Mouse (Mus musculus) heart, adult 2 months (tissue): ENCODE measurements around the gene Zfp984.

ENCODE experiments used
- CTCF ChIP-seq: fragments of 200-600 bp; IDR thresholded peaks from 2 replicates; pipeline ENCODE4 v1.8.1; 2022; ENCODE audit warnings: antibody characterized with exemption, mild to moderate bottlenecking, moderate library complexity
- EP300 ChIP-seq: fragments of 200-500 bp; IDR thresholded peaks from 2 replicates; pipeline ENCODE4 v1.6.1; 2011; ENCODE audit warnings: low read depth, low read length, control low read depth; ENCODE audit not compliant: insufficient read depth
- POLR2A ChIP-seq: fragments of 200-500 bp; IDR thresholded peaks from 2 replicates; pipeline ENCODE4 v1.6.1; 2011; ENCODE audit warnings: mild to moderate bottlenecking, low read depth, low read length, control low read depth; ENCODE audit not compliant: insufficient read depth

DNA sequence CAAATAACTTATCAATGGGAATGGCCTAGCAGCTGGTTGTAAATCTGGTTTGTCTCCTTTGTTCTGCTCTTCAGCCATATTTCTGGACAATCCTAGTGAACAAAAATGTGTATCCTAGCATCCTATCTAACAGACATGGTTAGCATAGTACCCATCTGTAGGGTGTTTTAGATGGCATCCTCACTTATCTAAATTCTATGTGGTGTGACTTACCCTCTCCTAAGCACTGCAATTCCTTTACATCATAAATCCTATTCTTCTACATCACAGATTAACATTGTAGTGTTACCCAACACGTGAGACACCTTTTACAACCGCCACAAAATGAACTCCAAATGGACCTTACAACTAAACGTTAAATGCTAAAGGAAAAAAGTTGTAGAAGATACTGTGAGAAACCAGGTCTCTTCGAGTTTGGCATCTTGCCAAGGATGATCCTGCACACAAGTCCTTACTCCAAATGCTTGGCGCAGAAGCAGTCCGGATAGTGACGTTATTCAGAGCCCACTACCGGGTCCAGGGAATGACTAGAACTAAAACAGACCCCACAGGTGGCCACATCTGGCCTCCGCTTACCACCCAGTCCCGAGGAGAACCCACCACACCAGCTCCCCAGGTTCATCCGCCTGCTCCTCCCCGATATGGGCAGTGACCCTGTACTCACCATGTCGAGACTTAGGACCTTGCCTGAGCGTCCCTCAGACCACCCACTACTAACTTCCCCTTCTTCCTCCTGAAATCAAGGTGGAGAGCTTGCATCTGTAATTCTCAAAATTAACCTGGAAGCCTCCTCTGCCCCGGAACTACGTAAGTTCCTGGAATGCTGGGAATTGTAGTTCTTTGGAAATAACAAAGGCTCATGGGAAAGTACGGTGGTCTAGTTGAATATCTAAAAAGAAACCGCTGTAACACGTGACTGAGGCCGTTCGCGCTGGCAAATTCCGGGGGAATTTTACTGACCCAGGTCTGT, 38.3 kb upstream of the Zfp984 start, which contains the start of gene Zfp933:
- peak; percentile 56; the same call in 1 of the 2 replicates for TF ChIP-seq POLR2A
- TF ChIP-seq CTCF = no peak
- TF ChIP-seq EP300 = no peak
